Mouse (Mus musculus): ENCODE measurements at regions not wholly inside any gene's neighbourhood (a gene's known extent, or its start where the extent isn't known, plus 50 kb on each side); places are given as distances from the start of the nearest gene placed in this dataset.
A peak's percentile ranks its signal among the peaks of the same experiment; 100 is the strongest.
"Not testable (repeated sequence)": the region's sequence is repeated elsewhere in the genome, so short reads cannot be mapped to it uniquely, and the experiment has no call there.

DNA sequence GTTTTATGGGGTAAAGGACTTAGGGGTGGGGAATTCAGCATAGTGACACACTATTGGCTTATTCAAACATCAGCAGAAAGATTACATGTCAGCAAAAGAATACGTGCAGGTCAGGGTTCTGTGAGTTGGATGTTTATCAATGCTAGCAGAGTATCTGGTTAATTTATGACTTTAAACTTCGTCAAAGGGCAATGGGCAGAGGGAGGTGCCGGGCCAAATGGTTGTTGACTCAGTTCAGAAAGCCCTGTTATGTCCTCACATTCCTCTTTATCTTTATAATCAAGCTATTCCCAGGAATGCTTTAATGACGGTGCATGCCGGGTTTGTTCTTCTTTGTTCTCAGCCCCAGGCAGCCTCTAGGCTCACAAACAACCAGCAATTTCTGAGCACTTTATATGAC is 245.9 kb downstream of the Phf3 start:
- not testable (repeated sequence) for H3K27me3 ChIP-seq (ENCODE audit: low read depth, poor library complexity, severe bottlenecking); DNase-seq (ENCODE audit: low spot score); H3K4me1 ChIP-seq; H3K27ac ChIP-seq; H3K4me3 ChIP-seq; H3K9me3 ChIP-seq (replicated peaks); H3K36me3 ChIP-seq
- WGBS: 74% methylated on average over 5 of the region's 5 CpGs

DNA sequence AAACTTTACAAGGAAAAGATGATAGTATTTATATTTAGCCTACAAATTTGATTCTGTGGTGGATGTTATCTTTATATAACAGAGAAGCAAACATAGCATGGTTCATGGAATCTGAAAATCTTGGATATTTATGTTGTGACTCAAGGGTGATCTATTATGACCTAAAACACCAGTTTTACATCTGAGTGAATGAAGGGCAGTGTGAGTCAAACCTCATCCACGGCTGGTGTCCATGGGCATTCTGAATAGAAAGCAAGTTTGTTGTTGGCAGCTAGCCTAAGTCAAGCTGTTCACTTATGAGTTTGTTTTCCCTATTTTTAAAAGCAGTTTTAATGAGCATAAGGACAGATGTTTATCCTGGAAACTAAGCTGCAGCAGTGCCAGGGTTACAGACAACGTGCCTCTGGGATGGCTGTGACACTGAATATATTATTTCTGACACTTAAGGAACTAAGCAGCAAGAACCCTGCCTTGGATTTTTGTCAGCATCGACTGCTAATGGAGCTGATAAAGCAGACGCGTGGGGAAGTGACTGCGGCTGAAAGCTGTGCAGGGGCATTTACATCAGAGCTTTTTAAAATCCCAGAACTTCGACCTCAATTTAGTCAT is 278.5 kb downstream of the Phf3 start:
- no peaks in the 10 kb centered on the region for H3K36me3 ChIP-seq
- no peak for DNase-seq (ENCODE audit: low spot score)
- H3K27me3 ChIP-seq (ENCODE audit: low read depth, poor library complexity, severe bottlenecking): no peaks in the 10 kb centered on the region
- no peaks in the 10 kb centered on the region for H3K9me3 ChIP-seq (replicated peaks)
- H3K27ac ChIP-seq: no peak overlapping the region
- no peaks in the 10 kb centered on the region for H3K4me1 ChIP-seq
- no peak overlapping the region for H3K4me3 ChIP-seq
- 81% methylated on average over 7 of the region's 7 CpGs for WGBS

DNA sequence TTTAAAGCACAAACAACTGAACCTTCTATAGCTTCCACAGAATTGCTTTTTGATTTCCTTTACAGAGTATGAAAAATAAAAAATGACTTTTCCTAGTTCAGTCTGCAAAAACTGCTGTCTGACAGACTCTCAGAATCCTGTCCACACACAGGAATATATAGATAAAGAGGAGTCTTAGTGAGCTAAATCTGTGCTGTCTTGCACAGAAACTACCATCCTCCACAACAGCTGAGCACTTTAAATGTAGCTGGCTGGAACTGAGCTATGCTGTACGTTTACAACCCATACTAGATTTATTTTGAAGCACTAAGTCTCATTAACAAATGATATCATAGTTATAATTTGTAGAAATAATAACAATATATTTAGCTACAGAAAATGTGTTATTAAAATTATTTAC is 279.7 kb downstream of the Phf3 start:
- Histone ChIP-seq H3K27ac (no peak overlapping the region), H3K27me3 (ENCODE audit: low read depth, poor library complexity, severe bottlenecking) (no peaks in the 10 kb centered on the region), H3K9me3 (replicated peaks) (no peaks in the 10 kb centered on the region), H3K4me3 (no peak overlapping the region), H3K36me3 (no peaks in the 10 kb centered on the region), H3K4me1 (no peaks in the 10 kb centered on the region)
- 65% methylated on average over 1 of the region's 1 CpGs for WGBS
- DNase-seq (ENCODE audit: low spot score): no peak

DNA sequence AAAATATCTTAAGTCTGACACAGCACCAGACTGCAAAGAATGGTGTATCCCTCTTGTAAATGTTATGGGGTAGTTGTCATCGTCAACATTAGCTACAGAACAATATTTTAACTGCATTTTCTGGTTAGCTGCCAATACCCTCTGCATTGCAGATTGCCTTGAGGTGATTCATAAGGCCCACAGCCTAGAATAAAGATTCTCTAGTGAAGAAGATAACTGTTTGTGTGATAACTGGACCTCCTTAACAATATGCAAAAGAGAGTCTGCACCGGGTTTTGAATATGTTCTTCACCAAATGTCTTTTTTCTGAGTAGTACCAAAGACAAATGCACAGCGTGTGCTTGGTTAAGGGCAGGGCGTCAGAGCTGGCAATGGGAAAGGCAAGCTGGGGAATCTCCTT is 283.0 kb downstream of the Phf3 start:
- no peaks in the 10 kb centered on the region for H3K36me3 ChIP-seq
- no peaks in the 10 kb centered on the region for H3K27me3 ChIP-seq (ENCODE audit: low read depth, poor library complexity, severe bottlenecking)
- no peaks in the 10 kb centered on the region for H3K4me1 ChIP-seq
- no peaks in the 10 kb centered on the region for H3K9me3 ChIP-seq (replicated peaks)
- H3K27ac ChIP-seq: no peak overlapping the region
- no peak for DNase-seq (ENCODE audit: low spot score)
- WGBS: 83% methylated on average over 4 of the region's 4 CpGs
- H3K4me3 ChIP-seq: no peak overlapping the region

DNA sequence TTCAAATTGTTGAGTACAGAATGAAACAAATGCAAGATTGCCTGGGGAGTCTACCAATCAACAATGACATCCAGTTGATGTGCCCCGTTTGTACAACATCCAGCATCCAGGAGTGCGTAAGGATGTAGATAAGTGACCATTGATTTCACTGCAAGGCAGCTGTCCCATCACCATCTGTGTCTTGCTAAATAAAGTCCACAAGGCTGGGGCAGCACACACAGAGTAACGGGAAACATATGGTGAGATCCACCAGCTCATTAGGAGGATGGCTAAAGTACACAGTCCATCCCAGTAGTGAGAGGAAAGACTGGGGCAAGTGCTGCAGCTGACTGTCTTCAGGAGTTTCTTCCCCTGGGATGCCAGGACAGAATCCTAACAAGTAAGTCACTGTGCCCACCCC is 284.8 kb downstream of the Phf3 start:
- Histone ChIP-seq H3K36me3 (no peaks in the 10 kb centered on the region), H3K9me3 (replicated peaks) (no peaks in the 10 kb centered on the region), H3K27me3 (ENCODE audit: low read depth, poor library complexity, severe bottlenecking) (no peaks in the 10 kb centered on the region), H3K4me1 (no peaks in the 10 kb centered on the region), H3K4me3 (no peak overlapping the region), H3K27ac (no peak overlapping the region)
- WGBS: 31% methylated on average over 3 of the region's 3 CpGs
- DNase-seq (ENCODE audit: low spot score): no peak

DNA sequence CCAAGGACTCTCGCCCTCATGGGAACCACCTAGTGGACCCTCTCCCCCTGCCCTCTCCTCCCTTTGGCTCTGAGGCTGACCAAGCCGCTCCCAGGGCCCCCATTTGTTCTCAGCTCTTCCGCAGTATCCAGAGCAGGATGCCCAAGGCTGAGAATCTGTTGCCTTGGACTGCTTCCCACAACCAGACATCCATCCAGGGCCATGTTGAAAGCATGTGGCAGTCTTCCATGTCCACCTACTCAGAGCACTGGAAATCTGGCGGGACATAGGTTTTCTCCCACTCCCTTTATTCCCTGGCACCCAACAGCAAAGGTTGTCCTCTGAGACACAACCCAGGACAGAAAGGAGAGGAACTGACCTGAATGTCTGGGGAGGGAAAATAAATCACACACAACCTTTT is 285.4 kb downstream of the Phf3 start:
- no peak overlapping the region for H3K27ac ChIP-seq
- H3K4me1 ChIP-seq: no peaks in the 10 kb centered on the region
- no peaks in the 10 kb centered on the region for H3K36me3 ChIP-seq
- H3K9me3 ChIP-seq (replicated peaks): no peaks in the 10 kb centered on the region
- H3K4me3 ChIP-seq: no peak overlapping the region
- H3K27me3 ChIP-seq (ENCODE audit: low read depth, poor library complexity, severe bottlenecking): no peaks in the 10 kb centered on the region
- DNase-seq (ENCODE audit: low spot score): no peak
- WGBS: 78% methylated on average over 4 of the region's 4 CpGs

DNA sequence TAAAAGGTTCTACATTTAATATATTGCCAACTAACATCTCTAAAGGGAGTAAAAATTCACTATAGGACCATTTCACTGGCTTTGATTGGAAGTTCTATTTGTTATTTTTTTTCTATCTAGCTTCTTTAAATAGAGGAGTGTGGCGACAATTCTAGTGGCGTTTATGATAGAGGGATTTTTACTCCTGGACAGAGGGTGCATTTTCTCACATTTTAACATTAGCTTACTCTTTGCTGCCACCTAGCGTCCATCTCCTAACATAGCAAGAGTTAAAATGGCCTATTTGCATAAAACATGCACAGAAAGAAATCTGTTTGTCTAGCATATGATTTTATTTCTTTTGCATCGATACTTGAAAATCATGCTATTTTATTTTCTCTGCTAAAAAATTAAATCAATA is 288.9 kb downstream of the Phf3 start:
- H3K4me3 ChIP-seq: no peak overlapping the region
- H3K4me1 ChIP-seq: no peaks in the 10 kb centered on the region
- no peak overlapping the region for H3K27ac ChIP-seq
- peak; percentile 42 for DNase-seq (ENCODE audit: low spot score)
- H3K9me3 ChIP-seq (replicated peaks): no peaks in the 10 kb centered on the region
- no peaks in the 10 kb centered on the region for H3K27me3 ChIP-seq (ENCODE audit: low read depth, poor library complexity, severe bottlenecking)
- 13% methylated on average over 4 of the region's 4 CpGs for WGBS
- no peaks in the 10 kb centered on the region for H3K36me3 ChIP-seq

DNA sequence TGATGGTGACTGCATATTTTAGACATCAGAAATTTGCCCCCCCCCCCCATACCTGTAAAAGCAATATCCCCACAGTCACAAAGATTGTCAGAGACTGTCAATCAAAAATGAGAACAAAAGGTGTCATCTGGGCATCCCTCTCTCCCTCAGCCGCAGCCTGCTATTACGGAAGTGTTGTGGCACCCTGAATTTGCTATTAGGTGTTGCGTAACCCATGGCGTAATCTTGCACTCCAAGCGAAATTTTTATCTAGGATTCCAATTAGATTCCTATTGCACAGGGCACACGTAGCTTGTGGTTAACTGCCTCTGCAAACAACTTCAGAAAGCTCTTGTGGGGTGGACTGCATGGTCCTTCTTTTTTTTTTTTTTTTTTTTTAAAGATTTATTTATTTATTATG is 289.9 kb downstream of the Phf3 start:
- no peak for DNase-seq (ENCODE audit: low spot score)
- Histone ChIP-seq H3K4me1 (no peaks in the 10 kb centered on the region), H3K27me3 (ENCODE audit: low read depth, poor library complexity, severe bottlenecking) (no peaks in the 10 kb centered on the region), H3K4me3 (no peak overlapping the region), H3K9me3 (replicated peaks) (no peaks in the 10 kb centered on the region), H3K36me3 (no peaks in the 10 kb centered on the region), H3K27ac (no peak overlapping the region)
- 90% methylated on average over 6 of the region's 6 CpGs for WGBS

DNA sequence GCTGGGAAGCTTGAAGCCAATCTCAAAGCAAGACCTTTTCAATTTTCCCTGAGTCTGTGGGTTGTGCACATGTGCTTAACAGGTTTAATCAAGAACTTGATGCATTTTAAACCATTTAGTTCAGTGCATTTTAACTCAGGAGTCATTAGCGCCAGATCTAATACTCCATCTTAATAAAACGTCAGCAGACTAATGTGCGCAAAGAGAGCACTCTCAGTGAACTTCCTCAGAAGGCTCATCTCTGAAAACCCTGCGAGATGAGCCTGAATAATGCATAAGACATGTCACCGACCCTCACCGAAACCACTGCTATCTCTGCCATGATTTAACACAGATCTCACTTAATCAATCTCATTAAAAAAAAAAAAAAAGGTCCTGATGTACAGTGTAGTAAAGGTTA is 309.0 kb downstream of the Phf3 start:
- Histone ChIP-seq H3K27ac (no peak overlapping the region), H3K4me3 (no peak overlapping the region), H3K27me3 (ENCODE audit: low read depth, poor library complexity, severe bottlenecking) (no peaks in the 10 kb centered on the region), H3K4me1 (no peaks in the 10 kb centered on the region), H3K9me3 (replicated peaks) (no peaks in the 10 kb centered on the region), H3K36me3 (no peaks in the 10 kb centered on the region)
- 91% methylated on average over 6 of the region's 6 CpGs for WGBS
- DNase-seq (ENCODE audit: low spot score): no peak

DNA sequence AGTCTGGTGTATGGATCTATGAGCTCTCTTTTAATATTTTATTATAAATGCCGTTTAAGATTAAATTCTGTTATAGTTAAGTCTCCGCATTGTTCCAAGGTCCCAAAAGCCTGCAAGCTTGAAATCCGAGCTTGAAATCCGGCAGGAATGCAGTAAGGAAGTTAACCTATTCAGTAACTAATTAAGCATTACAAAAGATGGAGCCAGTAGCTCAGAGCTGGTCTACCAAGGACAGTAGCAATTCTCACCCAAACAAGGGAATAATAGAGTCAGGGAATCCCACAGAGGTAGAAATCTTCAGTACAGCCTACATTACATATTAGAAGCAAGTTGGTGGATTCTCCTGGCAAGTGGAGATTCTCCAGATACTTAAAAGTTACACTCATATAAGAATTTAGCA is 325.0 kb downstream of the Phf3 start:
- not testable (repeated sequence) for H3K27me3 ChIP-seq (ENCODE audit: low read depth, poor library complexity, severe bottlenecking); H3K4me3 ChIP-seq; H3K36me3 ChIP-seq; H3K9me3 ChIP-seq (replicated peaks); H3K4me1 ChIP-seq; DNase-seq (ENCODE audit: low spot score); H3K27ac ChIP-seq
- WGBS: 43% methylated on average over 4 of the region's 4 CpGs

DNA sequence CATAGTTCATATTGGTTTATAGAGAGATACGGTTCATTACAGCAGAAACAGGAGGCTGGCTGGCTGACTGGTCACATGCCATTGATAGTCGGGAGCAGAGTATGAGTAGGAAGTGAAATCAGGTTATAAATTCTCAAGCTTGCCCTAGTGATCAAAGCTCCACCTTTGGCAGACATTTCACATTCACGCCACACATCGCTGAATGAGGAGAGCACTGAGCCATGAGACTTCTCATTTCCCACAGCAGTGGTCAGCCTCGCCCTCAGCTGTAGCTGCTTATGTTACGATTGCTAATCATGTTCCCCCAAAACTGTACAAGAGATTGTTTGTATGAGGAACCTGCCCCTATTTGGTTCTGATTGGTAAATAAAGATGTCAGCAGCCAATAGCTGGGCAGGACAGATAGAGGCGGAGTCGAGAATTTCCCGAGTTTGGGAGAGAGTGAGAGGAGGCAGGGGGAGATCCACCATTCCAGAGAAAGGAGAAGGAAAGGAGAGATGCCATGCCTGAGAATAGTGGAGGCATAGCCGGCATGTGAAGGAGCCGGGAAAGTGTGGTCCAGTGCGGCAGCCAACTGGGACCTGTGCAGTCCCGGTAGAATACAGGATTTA is 333.5 kb downstream of the Phf3 start:
- Histone ChIP-seq H3K27ac (no peak overlapping the region), H3K4me1 (peaks cover 5% of the 10 kb centered on the region), H3K36me3 (no peaks in the 10 kb centered on the region), H3K27me3 (ENCODE audit: low read depth, poor library complexity, severe bottlenecking) (no peaks in the 10 kb centered on the region), H3K4me3 (no peak overlapping the region), H3K9me3 (replicated peaks) (no peaks in the 10 kb centered on the region)
- WGBS: 94% methylated on average over 13 of the region's 13 CpGs
- DNase-seq (ENCODE audit: low spot score): no peak

DNA sequence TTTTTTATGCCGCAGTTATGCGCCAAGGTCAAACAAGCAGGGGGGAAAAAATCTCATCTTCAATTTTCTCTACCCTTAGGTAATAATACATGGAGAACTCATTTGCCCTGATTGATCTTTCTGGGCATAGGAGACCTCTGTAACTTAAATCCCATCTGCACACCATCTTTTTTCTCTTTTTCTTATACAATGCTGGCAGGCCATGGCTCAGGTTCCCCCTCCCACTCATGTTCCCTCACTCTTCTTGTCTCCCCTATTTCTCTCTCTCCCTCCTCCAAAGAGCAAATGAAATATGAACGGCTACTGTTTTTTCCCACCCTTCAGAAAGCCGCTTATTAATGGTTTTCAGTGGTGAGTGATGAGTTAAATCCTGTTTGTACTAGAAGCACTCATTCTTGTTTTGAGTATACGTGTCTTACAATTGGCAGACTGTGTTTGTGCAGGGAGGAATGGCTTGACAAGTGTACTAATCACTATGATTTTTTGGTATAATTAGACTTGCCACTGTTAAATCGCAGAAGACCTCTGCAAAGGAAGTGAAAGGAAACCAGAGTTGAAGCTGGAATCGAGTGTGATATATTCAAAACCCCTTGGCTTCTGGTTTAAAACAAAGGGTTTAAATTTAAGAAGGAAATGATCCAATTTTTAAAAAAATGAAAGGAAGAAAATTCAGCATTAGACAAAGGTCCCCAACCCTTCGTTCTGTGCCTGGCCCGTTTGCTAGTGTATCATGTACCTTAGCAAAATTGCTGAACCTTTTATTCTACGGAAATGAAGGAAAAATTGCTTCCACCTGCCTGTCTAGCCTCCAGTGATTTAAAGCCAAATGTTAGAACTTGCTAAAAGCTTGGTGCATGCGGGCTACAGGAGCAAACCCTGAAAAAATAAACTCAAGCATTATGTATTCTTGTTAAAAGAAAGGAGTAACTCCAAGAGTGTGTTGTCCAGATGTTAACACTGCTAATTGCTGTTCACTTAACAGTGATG is 336.4 kb downstream of the Phf3 start:
- Histone ChIP-seq H3K27ac (peak overlapping the region; percentile 62; the same call in 1 of the 2 replicates), H3K9me3 (replicated peaks) (no peaks in the 10 kb centered on the region), H3K4me3 (no peak overlapping the region), H3K4me1 (peaks cover 5% of the 10 kb centered on the region), H3K27me3 (ENCODE audit: low read depth, poor library complexity, severe bottlenecking) (no peaks in the 10 kb centered on the region), H3K36me3 (no peaks in the 10 kb centered on the region)
- 60% methylated on average over 11 of the region's 11 CpGs for WGBS
- DNase-seq (ENCODE audit: low spot score): no peak

DNA sequence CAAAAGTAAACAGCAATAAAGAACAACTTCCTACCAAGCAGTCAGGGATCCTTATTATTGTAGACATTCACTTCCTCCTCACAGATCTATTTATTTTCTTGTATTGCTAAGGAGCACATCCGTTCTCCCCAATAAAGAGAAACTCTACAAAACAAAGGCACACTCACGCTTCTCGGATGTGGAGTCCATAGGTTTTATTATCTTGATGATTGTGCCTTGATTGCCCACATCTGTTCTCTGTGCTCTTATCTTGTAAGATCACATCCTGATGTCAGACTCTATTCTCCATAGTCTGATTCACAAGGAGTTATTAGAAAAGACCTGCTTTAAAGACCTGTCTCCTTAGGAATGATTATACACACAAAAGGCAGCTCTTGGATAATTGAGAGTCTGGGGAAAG is 356.4 kb downstream of the Phf3 start:
- DNase-seq (ENCODE audit: low spot score): no peak
- no peak overlapping the region for H3K27ac ChIP-seq
- no peak overlapping the region for H3K4me3 ChIP-seq
- H3K36me3 ChIP-seq: no peaks in the 10 kb centered on the region
- H3K27me3 ChIP-seq (ENCODE audit: low read depth, poor library complexity, severe bottlenecking): no peaks in the 10 kb centered on the region
- no peaks in the 10 kb centered on the region for H3K9me3 ChIP-seq (replicated peaks)
- WGBS: 76% methylated on average over 3 of the region's 3 CpGs
- no peaks in the 10 kb centered on the region for H3K4me1 ChIP-seq
